Mouse (Mus musculus): Measurements from ENCODE around the gene Ino80. TPM values are rescaled to one million over a fixed set of nuclear protein-coding genes. Genes with fewer than 3 reads are reported as not detected.

Ino80 gene
- total RNA-seq (2014; rRNA removed) (8.7 and 9.9 TPM in 2 replicates), polyA plus RNA-seq (2012; rRNA removed) (2.8 and 3.7 TPM in 2 replicates)

GRCm38 (mm10) chr2:119477571-119478396 is at the start of gene Ino80:
Gene Ino80, minus strand, starts transcription at chr2:119477687.
- under 1% methylated on average over 70 of the region's 72 CpGs for WGBS
- Histone ChIP-seq H3K4me1 (ENCODE audit: control insufficient read depth, insufficient read depth, low read length) (peaks cover 8% of the 10 kb centered on the region), H3K27ac (replicated peaks; ENCODE audit: insufficient read depth, low read depth, low read length) (peak within 1 kb of the TSS; percentile 96), H3K36me3 (ENCODE audit: control insufficient read depth, insufficient read depth, low read length) (no peaks in the 10 kb centered on the region), H3K27me3 (ENCODE audit: control insufficient read depth, insufficient read depth, low read length) (no peaks in the 10 kb centered on the region), H3K79me2 (ENCODE audit: control insufficient read depth, insufficient read depth, low read length) (peaks cover 6% of the 10 kb centered on the region; the same call in 1 of the 2 replicates), H3K9ac (ENCODE audit: low read depth, low read length) (peak within 1 kb of the TSS; percentile 95), H3K4me3 (ENCODE audit: insufficient read depth, low read depth, low read length) (peak within 1 kb of the TSS; percentile 84)
- peak; percentile 99 for DNase-seq (ENCODE audit: extremely low read depth, low read depth, low spot score)
- TF ChIP-seq POLR2A (IDR thresholded peaks at IDR 0.05; ENCODE audit: extremely low read depth, insufficient read depth, low read length) (peak; percentile 65), CTCF (IDR thresholded peaks at IDR 0.05; ENCODE audit: low read depth, low read length) (no peak)

- DNase-seq (ENCODE audit: extremely low read depth, low read depth, low spot score) = no peak
- H3K27ac ChIP-seq (replicated peaks; ENCODE audit: insufficient read depth, low read depth, low read length) = no peak overlapping the region
- peaks cover 3% of the 10 kb centered on the region; the same call in 1 of the 2 replicates for H3K36me3 ChIP-seq (ENCODE audit: control insufficient read depth, insufficient read depth, low read length)
These were observed 47.9 kb upstream of the Ino80 start for GRCm38 (mm10) chr2:119525422-119525821.

DNA sequence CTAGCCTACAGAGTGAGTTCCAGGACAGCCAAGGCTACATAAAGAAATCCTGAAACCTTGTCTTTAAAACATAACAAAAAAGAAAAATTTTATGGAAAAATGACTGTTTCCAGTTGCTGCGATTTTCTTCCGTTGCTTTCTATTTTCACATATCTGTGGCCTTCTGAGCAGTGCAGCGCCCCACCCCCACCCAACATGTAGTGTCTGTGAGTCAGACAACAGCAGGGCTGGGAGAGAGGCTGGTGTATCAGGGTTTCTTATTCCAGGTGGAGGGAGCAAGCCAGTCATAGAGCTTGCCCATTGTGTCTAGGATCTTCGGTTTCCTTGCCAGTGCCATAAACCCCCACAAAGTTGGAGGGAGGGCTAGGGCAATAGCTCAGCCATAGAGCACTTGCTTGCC is 46.3 kb upstream of the Ino80 start:
- DNase-seq (ENCODE audit: extremely low read depth, low read depth, low spot score) = no peak
- 90% methylated on average over 4 of the region's 4 CpGs for WGBS
- H3K27ac ChIP-seq (replicated peaks; ENCODE audit: insufficient read depth, low read depth, low read length) = no peak overlapping the region
- H3K9ac ChIP-seq (ENCODE audit: low read depth, low read length) = no peak overlapping the region
- H3K4me1 ChIP-seq (ENCODE audit: control insufficient read depth, insufficient read depth, low read length) = no peaks in the 10 kb centered on the region
- TF ChIP-seq CTCF (IDR thresholded peaks at IDR 0.05; ENCODE audit: low read depth, low read length) (no peak), POLR2A (IDR thresholded peaks at IDR 0.05; ENCODE audit: extremely low read depth, insufficient read depth, low read length) (no peak)
- H3K36me3 ChIP-seq (ENCODE audit: control insufficient read depth, insufficient read depth, low read length) = peaks cover 3% of the 10 kb centered on the region; the same call in 1 of the 2 replicates
- H3K79me2 ChIP-seq (ENCODE audit: control insufficient read depth, insufficient read depth, low read length) = no peaks in the 10 kb centered on the region
- no peak overlapping the region for H3K4me3 ChIP-seq (ENCODE audit: insufficient read depth, low read depth, low read length)
- H3K27me3 ChIP-seq (ENCODE audit: control insufficient read depth, insufficient read depth, low read length) = no peaks in the 10 kb centered on the region

More at GRCm38 (mm10) chr2:119525422-119525821, 47.9 kb upstream of the Ino80 start:
- Histone ChIP-seq H3K4me1 (ENCODE audit: control insufficient read depth, insufficient read depth, low read length) (no peaks in the 10 kb centered on the region), H3K9ac (ENCODE audit: low read depth, low read length) (no peak overlapping the region), H3K4me3 (ENCODE audit: insufficient read depth, low read depth, low read length) (no peak overlapping the region), H3K79me2 (ENCODE audit: control insufficient read depth, insufficient read depth, low read length) (no peaks in the 10 kb centered on the region), H3K27me3 (ENCODE audit: control insufficient read depth, insufficient read depth, low read length) (no peaks in the 10 kb centered on the region)
- TF ChIP-seq CTCF (IDR thresholded peaks at IDR 0.05; ENCODE audit: low read depth, low read length) (no peak), POLR2A (IDR thresholded peaks at IDR 0.05; ENCODE audit: extremely low read depth, insufficient read depth, low read length) (no peak)
- WGBS = 43% methylated on average over 4 of the region's 4 CpGs

- 73% methylated on average over 7 of the region's 7 CpGs for WGBS
- Histone ChIP-seq H3K4me3 (ENCODE audit: insufficient read depth, low read depth, low read length) (no peak overlapping the region), H3K36me3 (ENCODE audit: control insufficient read depth, insufficient read depth, low read length) (no peaks in the 10 kb centered on the region), H3K9ac (ENCODE audit: low read depth, low read length) (no peak overlapping the region), H3K27me3 (ENCODE audit: control insufficient read depth, insufficient read depth, low read length) (no peaks in the 10 kb centered on the region), H3K4me1 (ENCODE audit: control insufficient read depth, insufficient read depth, low read length) (no peaks in the 10 kb centered on the region), H3K27ac (replicated peaks; ENCODE audit: insufficient read depth, low read depth, low read length) (no peak overlapping the region), H3K79me2 (ENCODE audit: control insufficient read depth, insufficient read depth, low read length) (no peaks in the 10 kb centered on the region)
- TF ChIP-seq POLR2A (IDR thresholded peaks at IDR 0.05; ENCODE audit: extremely low read depth, insufficient read depth, low read length) = no peak
- TF ChIP-seq CTCF (IDR thresholded peaks at IDR 0.05; ENCODE audit: low read depth, low read length) = peak; percentile 31; the same call in 1 of the 2 replicates
- DNase-seq (ENCODE audit: extremely low read depth, low read depth, low spot score) = no peak
These were observed 43.1 kb upstream of the Ino80 start for GRCm38 (mm10) chr2:119520550-119520949.

DNA sequence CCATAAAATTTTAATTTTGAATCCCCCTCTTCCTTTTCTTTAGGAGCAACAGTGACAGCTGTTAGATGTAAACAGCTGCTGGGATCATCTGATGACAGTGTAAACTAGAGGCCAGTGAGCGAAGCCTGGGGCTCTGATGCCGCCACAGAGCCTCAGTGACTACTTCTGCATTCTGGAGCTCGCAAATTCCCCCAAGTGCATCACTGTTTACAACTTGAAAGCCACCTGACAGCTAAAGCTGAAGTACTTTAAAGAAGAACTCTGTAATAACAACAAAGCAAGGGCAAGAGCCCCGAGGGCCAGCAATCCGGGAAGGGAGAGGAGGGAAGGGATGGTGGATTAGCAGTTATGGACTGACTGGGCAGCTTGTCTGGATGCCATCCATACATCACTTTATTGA is 39.3 kb upstream of the Ino80 start:
- no peak for TF ChIP-seq POLR2A (IDR thresholded peaks at IDR 0.05; ENCODE audit: extremely low read depth, insufficient read depth, low read length)
- TF ChIP-seq CTCF (IDR thresholded peaks at IDR 0.05; ENCODE audit: low read depth, low read length) = no peak
- no peaks in the 10 kb centered on the region for H3K79me2 ChIP-seq (ENCODE audit: control insufficient read depth, insufficient read depth, low read length)
- WGBS = 80% methylated on average over 5 of the region's 5 CpGs
- H3K4me3 ChIP-seq (ENCODE audit: insufficient read depth, low read depth, low read length) = no peak overlapping the region
- no peak overlapping the region for H3K9ac ChIP-seq (ENCODE audit: low read depth, low read length)
- H3K27me3 ChIP-seq (ENCODE audit: control insufficient read depth, insufficient read depth, low read length) = no peaks in the 10 kb centered on the region
- H3K4me1 ChIP-seq (ENCODE audit: control insufficient read depth, insufficient read depth, low read length) = no peaks in the 10 kb centered on the region
- H3K27ac ChIP-seq (replicated peaks; ENCODE audit: insufficient read depth, low read depth, low read length) = no peak overlapping the region
- no peaks in the 10 kb centered on the region for H3K36me3 ChIP-seq (ENCODE audit: control insufficient read depth, insufficient read depth, low read length)
- DNase-seq (ENCODE audit: extremely low read depth, low read depth, low spot score) = no peak
